23 mouse cellular contexts compared by ENCODE assay signal in genomic region chr16:91229072-91229348, GRCm38 (mm10). TPM values are rescaled to one million over a fixed set of nuclear protein-coding genes. Genes with fewer than 3 reads are reported as not detected.
A peak's percentile ranks its signal among the peaks of the same experiment; 100 is the strongest.
DNase-seq lines count a peak whose midpoint lies in the region; ATAC-seq and TF ChIP-seq lines count a peak whose summit lies in the region.
"Had no signal": no experiment of that assay in that cellular context is flagged by ENCODE, and none has a peak within 500 bp of the region (broad histone marks: within the 10 kb centered on the region; RNA-seq: fewer than 3 reads in every experiment).

No protein-coding gene starts in this region.

- H3K27me3 ChIP-seq in intestine, embryonic 14.5 days (replicated peaks; ENCODE audit: control insufficient read depth, insufficient read depth, low read length) = peaks cover 100% of the 10 kb centered on the region
- H3K27me3 ChIP-seq in intestine, postnatal 0 days (replicated peaks; ENCODE audit: control insufficient read depth, insufficient read depth, low read length) = peaks cover 99% of the 10 kb centered on the region
- peaks cover 100% of the 10 kb centered on the region for H3K27me3 ChIP-seq in forebrain, embryonic 10.5 days (ENCODE audit: poor library complexity, severe bottlenecking)
- H3K27me3 ChIP-seq in forebrain, postnatal 0 days (ENCODE audit: insufficient read depth, low read length) = peaks cover 63% of the 10 kb centered on the region
- peaks cover 100% of the 10 kb centered on the region for H3K27me3 ChIP-seq in neural tube, embryonic 13.5 days

- no peak for TF ChIP-seq CTCF in intestine, postnatal 0 days (IDR thresholded peaks at IDR 0.05; ENCODE audit: low read depth)
- no peak for TF ChIP-seq CTCF in forebrain, postnatal 0 days (IDR thresholded peaks at IDR 0.05; ENCODE audit: low read depth)

- WGBS in intestine, embryonic 14.5 days = 2% methylated on average over 10 of the region's 10 CpGs
- WGBS in intestine, postnatal 0 days = 6% methylated on average over 10 of the region's 10 CpGs
- WGBS in forebrain, embryonic 10.5 days = 2% methylated on average over 10 of the region's 10 CpGs
- WGBS in forebrain, postnatal 0 days = 11% methylated on average over 10 of the region's 10 CpGs
- WGBS in neural tube, embryonic 13.5 days = 1% methylated on average over 10 of the region's 10 CpGs

- H3K4me1 ChIP-seq in intestine, embryonic 14.5 days (replicated peaks; ENCODE audit: control insufficient read depth, insufficient read depth, low read length) = 0 out of 2 replicates have a peak, but pooled peaks cover 11% of the 10 kb centered on the region
- H3K4me1 ChIP-seq in intestine, postnatal 0 days (replicated peaks; ENCODE audit: control insufficient read depth, insufficient read depth, low read length) = no peaks in the 10 kb centered on the region
- H3K4me1 ChIP-seq in forebrain, embryonic 10.5 days = peaks cover 92% of the 10 kb centered on the region
- no peaks in the 10 kb centered on the region; the same call in 1 of the 2 replicates for H3K4me1 ChIP-seq in forebrain, postnatal 0 days (ENCODE audit: insufficient read depth)
- H3K4me1 ChIP-seq in neural tube, embryonic 13.5 days (replicated peaks) = peaks cover 38% of the 10 kb centered on the region

- no peak overlapping the region for H3K27ac ChIP-seq in intestine, embryonic 14.5 days (ENCODE audit: low read depth)
- no peak overlapping the region for H3K27ac ChIP-seq in intestine, postnatal 0 days (ENCODE audit: low read depth, low read length)
- peak overlapping the region; percentile 84 for H3K27ac ChIP-seq in forebrain, embryonic 10.5 days
- H3K27ac ChIP-seq in forebrain, postnatal 0 days (ENCODE audit: low read depth, low read length) = no peak overlapping the region; the same call in 1 of the 2 replicates
- no peak overlapping the region for H3K27ac ChIP-seq in neural tube, embryonic 13.5 days (replicated peaks)
- H3K27ac ChIP-seq: gastrocnemius, adult 2 months; kidney, embryonic 15.5 days; stomach, postnatal 0 days had no signal

- ATAC-seq in intestine, embryonic 14.5 days (replicated peaks; ENCODE audit: low FRiP score, low TSS enrichment, low read depth) = no peak
- no peak for ATAC-seq in intestine, postnatal 0 days
- no peak for ATAC-seq in forebrain, postnatal 0 days
- ATAC-seq in neural tube, embryonic 13.5 days (ENCODE audit: low read depth) = no peak
- no peak for ATAC-seq in CD4-positive, CD25-positive, alpha-beta regulatory T cell, adult 4 months
- ATAC-seq: inflammation-experienced regulatory T-cells, adult 6 months had no signal

- no peaks in the 10 kb centered on the region for H3K36me3 ChIP-seq in intestine, embryonic 14.5 days (ENCODE audit: control insufficient read depth, insufficient read depth, low read length)
- H3K36me3 ChIP-seq in intestine, postnatal 0 days (ENCODE audit: control insufficient read depth, insufficient read depth) = no peaks in the 10 kb centered on the region
- H3K36me3 ChIP-seq in forebrain, embryonic 10.5 days (replicated peaks) = peaks cover 7% of the 10 kb centered on the region; the same call in 1 of the 2 replicates
- no peaks in the 10 kb centered on the region for H3K36me3 ChIP-seq in forebrain, postnatal 0 days (ENCODE audit: insufficient read depth)
- H3K36me3 ChIP-seq in neural tube, embryonic 13.5 days = no peaks in the 10 kb centered on the region
- H3K36me3 ChIP-seq: G1E; kidney, embryonic 15.5 days had no signal

- peak; percentile 62 for DNase-seq in intestine, embryonic 14.5 days (ENCODE audit: low spot score)
- peak; percentile 43 for DNase-seq in forebrain, embryonic 10.5 days (ENCODE audit: extremely low spot score, low spot score)
- no peak for DNase-seq in forebrain, postnatal 0 days
- no peak for DNase-seq in adrenal gland, postnatal 4 days (ENCODE audit: low spot score in 2 of 2)
- DNase-seq: cerebellum, adult 8-10 months; gastrocnemius, adult 2 months; heart, adult 11 months; liver; lung, adult 2 months; lung, postnatal 4 days; thymus, postnatal 36 days had no signal

- H3K4me2 ChIP-seq in intestine, embryonic 14.5 days (ENCODE audit: low read length) = no peak overlapping the region
- no peak overlapping the region for H3K4me2 ChIP-seq in intestine, postnatal 0 days (replicated peaks; ENCODE audit: low read depth)
- H3K4me2 ChIP-seq in forebrain, postnatal 0 days (ENCODE audit: low read depth) = peak overlapping the region; percentile 6; the same call in 1 of the 2 replicates
- H3K4me2 ChIP-seq in neural tube, embryonic 13.5 days = no peak overlapping the region
- H3K4me2 ChIP-seq: kidney, embryonic 15.5 days had no signal

- H3K9me3 ChIP-seq in intestine, embryonic 14.5 days (ENCODE audit: control insufficient read depth, low read length) = no peaks in the 10 kb centered on the region
- H3K9me3 ChIP-seq in intestine, postnatal 0 days (ENCODE audit: control insufficient read depth) = no peaks in the 10 kb centered on the region
- no peaks in the 10 kb centered on the region for H3K9me3 ChIP-seq in forebrain, embryonic 10.5 days
- no peaks in the 10 kb centered on the region for H3K9me3 ChIP-seq in forebrain, postnatal 0 days (ENCODE audit: low read length)
- H3K9me3 ChIP-seq in neural tube, embryonic 13.5 days = no peaks in the 10 kb centered on the region
- H3K9me3 ChIP-seq: kidney, embryonic 15.5 days had no signal

- H3K4me3 ChIP-seq in intestine, embryonic 14.5 days (ENCODE audit: low read depth, low read length) = no peak overlapping the region
- no peak overlapping the region for H3K4me3 ChIP-seq in intestine, postnatal 0 days (ENCODE audit: low read depth, low read length)
- peak overlapping the region; percentile 51 for H3K4me3 ChIP-seq in forebrain, embryonic 10.5 days
- H3K4me3 ChIP-seq in forebrain, postnatal 0 days (ENCODE audit: low read depth, low read length) = peak overlapping the region; percentile 31
- peak overlapping the region; percentile 10; the same call in 1 of the 2 replicates for H3K4me3 ChIP-seq in neural tube, embryonic 13.5 days
- H3K4me3 ChIP-seq: gastrocnemius, adult 2 months; kidney, embryonic 15.5 days had no signal

- no peak overlapping the region for H3K9ac ChIP-seq in intestine, embryonic 14.5 days (ENCODE audit: low read length)
- H3K9ac ChIP-seq in intestine, postnatal 0 days (ENCODE audit: low read depth, low read length) = no peak overlapping the region
- H3K9ac ChIP-seq in forebrain, postnatal 0 days = peak overlapping the region; percentile 31; the same call in 1 of the 2 replicates
- no peak overlapping the region for H3K9ac ChIP-seq in neural tube, embryonic 13.5 days
- H3K9ac ChIP-seq: kidney, embryonic 15.5 days had no signal

RNA-seq across cellular contexts. Expression of gene Olig2, which starts 3.8 kb away (rescaled TPM):
- not detected in 2 replicates for polyA plus RNA-seq in intestine, embryonic 14.5 days (2014; fragmentation: Nextera tagmentation; extraction: Ambion mirVana)
- not detected in 2 replicates for polyA plus RNA-seq in intestine, postnatal 0 days (2015; fragmentation: Nextera tagmentation; extraction: Ambion mirVana)
- 10.5 and 11.2 TPM in 2 replicates for polyA plus RNA-seq in forebrain, embryonic 10.5 days (2016; fragmentation: Nextera tagmentation; extraction: Ambion mirVana)
- 32.8 and 41.0 TPM in 2 replicates for total RNA-seq in forebrain, postnatal 0 days (2014; rRNA removed)
- polyA plus RNA-seq in forebrain, postnatal 0 days (2015; fragmentation: Nextera tagmentation; extraction: Ambion mirVana) = 11.6 and 14.7 TPM in 2 replicates
- polyA plus RNA-seq in neural tube, embryonic 13.5 days (2015; fragmentation: Nextera tagmentation; extraction: Ambion mirVana) = 4.5 and 4.6 TPM in 2 replicates
- not detected for polyA plus RNA-seq in CD4-positive, CD25-positive, alpha-beta regulatory T cell, adult 4 months (2017; shearing (Covaris generic))
- under 1 TPM in 1 of 2 experiments, not detected in 1; 0.11 TPM for total RNA-seq in adrenal gland, postnatal 4 days (2021)
- total RNA-seq: adrenal gland, adult 18-20 months; gastrocnemius, adult 2 months; monocyte, adult 5-6 weeks had no signal
- polyA plus RNA-seq: C2C12; G1E; heart, postnatal 0 days; inflammation-experienced regulatory T-cells, adult 6 months; kidney, embryonic 15.5 days; lung, adult 2 months; stomach, postnatal 0 days had no signal

RNA-seq across cellular contexts. Expression of gene Olig1, which starts 40.6 kb away (rescaled TPM):
- 0.14 TPM in 1 of 2 replicates, not detected in the other for polyA plus RNA-seq in intestine, embryonic 14.5 days (2014; fragmentation: Nextera tagmentation; extraction: Ambion mirVana)
- not detected in 2 replicates for polyA plus RNA-seq in intestine, postnatal 0 days (2015; fragmentation: Nextera tagmentation; extraction: Ambion mirVana)
- polyA plus RNA-seq in forebrain, embryonic 10.5 days (2016; fragmentation: Nextera tagmentation; extraction: Ambion mirVana) = 8.3 and 8.5 TPM in 2 replicates
- total RNA-seq in forebrain, postnatal 0 days (2014; rRNA removed) = 103 and 130 TPM in 2 replicates
- 127 and 138 TPM in 2 replicates for polyA plus RNA-seq in forebrain, postnatal 0 days (2015; fragmentation: Nextera tagmentation; extraction: Ambion mirVana)
- polyA plus RNA-seq in neural tube, embryonic 13.5 days (2015; fragmentation: Nextera tagmentation; extraction: Ambion mirVana) = 20.9 and 26.0 TPM in 2 replicates
- polyA plus RNA-seq in CD4-positive, CD25-positive, alpha-beta regulatory T cell, adult 4 months (2017; shearing (Covaris generic)) = not detected
- under 1 TPM in 1 of 2 experiments, not detected in 1; 0.65 TPM for total RNA-seq in adrenal gland, postnatal 4 days (2021)
- total RNA-seq: G1E; gastrocnemius, adult 2 months; monocyte, adult 5-6 weeks had no signal
- polyA plus RNA-seq: C2C12; G1E; heart, postnatal 0 days; inflammation-experienced regulatory T-cells, adult 6 months; spleen, adult 2 months had no signal

Comparison
In these comparisons a context has a peak if more than half of its experiments do, and no peak if none do; other contexts are left out.
1. DNase-seq: peak in intestine, embryonic 14.5 days (single experiment) and forebrain, embryonic 10.5 days (single experiment); none in forebrain, postnatal 0 days (single experiment) and adrenal gland, postnatal 4 days (0 of 2).
2. H3K4me3 ChIP-seq: peak in forebrain, embryonic 10.5 days (single experiment), forebrain, postnatal 0 days (single experiment) and neural tube, embryonic 13.5 days (single experiment); none in intestine, embryonic 14.5 days (single experiment) and intestine, postnatal 0 days (single experiment).